Mouse (Mus musculus): Measurements from ENCODE around the gene Txndc11. TPM values are rescaled to one million over a fixed set of nuclear protein-coding genes. Genes with fewer than 3 reads are reported as not detected.

Gene Txndc11
- total RNA-seq, 1 experiment from 2014 or later = 29.3 TPM

- no peak for ATAC-seq (replicated peaks; ENCODE audit: low read depth, poor library complexity, severe bottlenecking)
Measured at GRCm38 (mm10) chr16:11068666-11069065, 65.8 kb downstream of the Txndc11 start.

GRCm38 (mm10) chr16:11066833-11067191 is 67.6 kb downstream of the Txndc11 start:
- ATAC-seq (replicated peaks; ENCODE audit: low read depth, poor library complexity, severe bottlenecking) = no peak

DNA sequence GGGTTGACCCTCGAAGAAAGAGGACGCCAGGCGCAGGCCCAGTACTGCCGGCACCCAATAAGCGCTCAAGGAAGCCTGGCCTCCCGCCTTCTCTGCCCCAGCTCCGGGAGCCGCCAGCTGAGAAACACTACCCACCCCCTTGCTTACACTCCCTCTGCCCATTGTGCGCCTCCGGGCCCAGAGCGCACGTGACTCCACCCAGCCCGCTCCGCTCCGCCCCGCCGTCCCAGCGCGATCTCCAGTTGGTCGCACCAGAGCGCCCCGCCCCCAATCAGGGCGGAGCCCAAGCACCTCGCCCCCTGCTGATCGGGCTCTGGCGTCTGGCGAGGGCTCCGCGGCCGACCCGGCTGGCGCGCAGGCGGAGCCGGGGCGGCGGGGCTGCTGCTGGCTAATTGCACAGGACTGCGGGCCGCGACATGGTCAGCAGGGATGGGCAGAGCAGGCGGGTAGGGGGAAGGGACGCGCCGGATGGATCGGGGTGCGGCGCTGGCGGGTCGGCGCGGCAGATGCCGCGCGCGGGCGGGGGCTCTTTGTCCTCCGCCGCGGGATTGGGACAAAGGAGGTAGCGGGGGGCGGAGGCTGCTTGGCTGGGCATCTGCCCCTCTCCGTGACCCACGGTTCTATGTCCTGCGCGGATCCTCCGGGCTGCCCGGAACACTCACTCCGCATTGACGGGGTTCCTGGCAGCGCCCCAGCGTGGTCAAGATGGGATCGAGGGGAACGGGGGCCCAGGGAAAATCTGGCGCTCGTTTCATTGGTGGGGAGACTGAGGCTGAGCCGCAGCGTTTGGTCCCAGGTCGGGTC is 68.2 kb downstream of the Txndc11 start, which contains the start of gene Litaf:
TSS of gene Litaf (minus strand) at position 129 of the 804 bp plus-strand sequence.
- ATAC-seq (replicated peaks; ENCODE audit: low read depth, poor library complexity, severe bottlenecking) = peak; percentile 90

DNA sequence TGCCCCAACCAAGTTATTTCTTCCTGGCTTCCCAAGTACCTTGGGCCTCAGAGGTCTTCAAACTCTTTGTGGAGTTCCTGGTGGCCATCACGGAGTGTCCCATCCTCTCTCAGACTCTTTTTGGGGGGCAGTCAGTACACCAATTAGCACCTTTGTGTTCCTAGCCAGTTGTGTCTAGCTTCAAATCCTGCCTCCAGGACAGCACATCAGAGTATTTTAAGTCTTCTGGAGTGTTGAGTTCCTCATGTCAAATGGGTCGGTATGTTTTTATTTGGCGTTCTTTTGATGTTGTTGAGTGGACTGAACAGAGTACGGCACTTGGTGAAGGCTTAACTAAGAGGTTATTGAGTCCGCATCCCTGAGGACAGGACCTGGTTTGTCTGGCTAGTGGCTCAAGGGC is 69.0 kb downstream of the Txndc11 start:
- ATAC-seq (replicated peaks; ENCODE audit: low read depth, poor library complexity, severe bottlenecking) = no peak

- ATAC-seq (replicated peaks; ENCODE audit: low read depth, poor library complexity, severe bottlenecking) = no peak
Measured at GRCm38 (mm10) chr16:11064742-11065141, 69.7 kb downstream of the Txndc11 start.

DNA sequence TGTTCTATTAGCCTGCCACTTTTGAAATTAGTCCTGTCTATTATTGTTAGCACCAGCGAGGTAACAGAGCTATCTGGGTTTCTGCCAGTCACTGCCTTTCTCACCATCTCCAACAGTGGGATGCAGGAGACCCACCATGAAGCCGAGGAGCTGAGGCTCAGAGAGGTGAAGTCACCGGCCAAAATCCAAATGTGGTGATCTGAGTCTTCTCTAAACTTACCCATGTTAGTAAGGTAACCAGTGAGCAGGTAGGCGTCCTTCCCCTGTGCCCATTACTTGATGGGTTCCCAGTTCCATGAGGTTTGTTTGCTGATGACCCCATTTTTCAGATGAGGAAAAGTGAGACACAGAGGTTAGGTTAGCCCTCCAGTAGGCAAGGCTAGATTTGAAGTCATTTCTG is 70.1 kb downstream of the Txndc11 start:
- no peak for ATAC-seq (replicated peaks; ENCODE audit: low read depth, poor library complexity, severe bottlenecking)

GRCm38 (mm10) chr16:11062794-11063721 is 71.4 kb downstream of the Txndc11 start:
- peak; percentile 46 for ATAC-seq (replicated peaks; ENCODE audit: low read depth, poor library complexity, severe bottlenecking)

DNA sequence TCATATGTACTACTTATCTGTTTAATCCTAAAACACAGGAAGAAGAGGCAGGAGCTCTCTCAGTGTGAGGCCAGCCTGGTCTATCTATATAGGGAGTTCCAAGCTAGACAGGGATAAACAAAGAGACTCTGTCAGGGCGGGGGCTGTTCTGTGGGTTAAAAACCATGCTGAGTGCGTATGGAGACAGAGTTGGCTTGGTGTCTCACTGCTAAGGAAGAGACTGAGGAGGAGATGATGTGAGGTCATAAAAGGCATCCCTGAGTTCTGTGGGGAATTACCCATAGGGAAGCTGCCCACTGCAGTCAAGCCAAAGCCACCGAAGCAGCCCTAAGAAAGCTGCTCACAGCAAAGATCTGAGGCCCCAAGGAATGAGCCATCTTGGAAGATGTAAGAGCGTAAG is 73.8 kb downstream of the Txndc11 start, which contains the start of gene Snn:
TSS of gene Snn (plus strand) at position 301 of the 400 bp plus-strand sequence.
- no peak for ATAC-seq (replicated peaks; ENCODE audit: low read depth, poor library complexity, severe bottlenecking)

DNA sequence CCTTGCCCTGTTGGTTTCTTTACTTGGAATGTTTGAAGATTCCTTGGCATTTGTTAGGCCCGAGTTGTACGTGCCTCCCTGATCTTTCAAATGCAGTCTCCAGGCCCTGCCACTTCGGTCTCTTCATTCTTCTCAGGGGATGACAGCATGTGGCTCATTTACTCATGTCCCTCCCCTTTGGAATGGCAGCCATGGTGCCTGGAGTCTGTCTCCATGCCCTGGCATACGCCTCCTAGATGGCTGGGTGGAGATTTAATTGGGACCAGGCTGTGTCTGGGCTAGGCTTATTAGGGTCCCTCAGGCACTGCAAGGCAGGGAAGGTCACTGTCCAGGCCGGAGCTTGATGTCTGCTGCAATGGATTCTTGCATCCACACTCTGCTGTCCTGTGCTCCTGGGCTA is 78.5 kb downstream of the Txndc11 start:
- no peak for ATAC-seq (replicated peaks; ENCODE audit: low read depth, poor library complexity, severe bottlenecking)

DNA sequence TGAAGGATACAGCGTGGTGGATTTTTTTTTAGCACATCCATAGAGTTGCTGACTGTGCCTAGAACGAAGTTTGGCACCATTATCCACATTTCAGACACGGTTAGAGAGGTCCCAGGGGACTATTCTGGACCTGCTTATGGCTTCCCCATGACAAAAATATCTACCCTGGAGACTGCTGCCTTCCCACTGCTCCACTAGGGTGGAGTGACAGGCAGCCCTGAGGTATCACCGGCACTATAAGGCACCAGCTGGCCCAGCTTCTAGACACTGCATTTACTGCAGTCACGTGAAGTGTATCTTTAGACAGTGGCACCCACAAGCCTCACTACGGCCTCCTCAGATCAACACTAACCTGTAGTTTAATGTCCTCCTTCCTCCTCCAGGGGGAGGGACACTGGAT is 79.6 kb downstream of the Txndc11 start:
- ATAC-seq (replicated peaks; ENCODE audit: low read depth, poor library complexity, severe bottlenecking) = no peak

DNA sequence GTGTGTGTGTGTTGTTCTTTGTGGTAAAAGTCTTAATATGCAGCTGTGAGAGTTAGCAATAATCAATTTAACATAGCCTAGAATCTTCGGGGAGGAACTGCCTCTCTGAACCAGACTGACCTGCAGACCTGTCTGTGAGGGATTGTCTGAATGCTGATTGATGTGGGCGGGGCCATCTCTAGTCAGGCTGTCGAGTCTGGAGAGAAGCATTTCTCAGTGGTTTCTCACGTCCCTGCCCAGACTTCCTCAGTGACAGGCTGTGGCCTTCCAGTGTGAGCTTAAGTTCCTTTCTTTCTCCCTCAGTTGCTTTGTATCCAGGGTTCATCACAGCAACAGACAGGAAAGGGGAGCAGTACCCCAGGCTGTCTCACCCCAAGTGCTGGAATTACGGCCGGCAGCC is 80.0 kb downstream of the Txndc11 start:
- peak; percentile 72 for ATAC-seq (replicated peaks; ENCODE audit: low read depth, poor library complexity, severe bottlenecking)

- ATAC-seq (replicated peaks; ENCODE audit: low read depth, poor library complexity, severe bottlenecking) = no peak
Measured at GRCm38 (mm10) chr16:11051134-11051533, 83.3 kb downstream of the Txndc11 start.

DNA sequence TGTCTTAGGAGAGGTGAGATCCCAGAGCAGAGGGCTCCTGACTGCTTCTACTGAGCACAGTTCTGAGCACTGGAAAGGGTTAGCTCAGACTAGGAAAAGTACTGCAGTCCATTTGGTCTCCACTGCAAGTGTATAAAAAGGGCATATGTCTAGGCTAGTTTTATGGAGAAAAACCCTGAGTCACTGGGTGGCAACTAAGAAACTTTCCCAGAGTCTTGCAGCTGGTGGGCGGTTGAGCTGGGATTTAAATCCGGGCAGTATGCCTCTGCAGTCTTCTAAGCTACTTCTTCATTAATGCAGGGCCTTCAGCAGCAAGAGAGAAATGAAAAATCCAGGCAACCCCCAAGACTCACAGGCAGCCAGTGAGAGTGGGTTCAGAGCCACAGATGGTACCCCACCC is 84.2 kb downstream of the Txndc11 start:
- no peak for ATAC-seq (replicated peaks; ENCODE audit: low read depth, poor library complexity, severe bottlenecking)

GRCm38 (mm10) chr16:11047130-11047529 is 87.3 kb downstream of the Txndc11 start:
- ATAC-seq (replicated peaks; ENCODE audit: low read depth, poor library complexity, severe bottlenecking) = no peak

GRCm38 (mm10) chr16:11046437-11046836 is 88.0 kb downstream of the Txndc11 start:
- no peak for ATAC-seq (replicated peaks; ENCODE audit: low read depth, poor library complexity, severe bottlenecking)

DNA sequence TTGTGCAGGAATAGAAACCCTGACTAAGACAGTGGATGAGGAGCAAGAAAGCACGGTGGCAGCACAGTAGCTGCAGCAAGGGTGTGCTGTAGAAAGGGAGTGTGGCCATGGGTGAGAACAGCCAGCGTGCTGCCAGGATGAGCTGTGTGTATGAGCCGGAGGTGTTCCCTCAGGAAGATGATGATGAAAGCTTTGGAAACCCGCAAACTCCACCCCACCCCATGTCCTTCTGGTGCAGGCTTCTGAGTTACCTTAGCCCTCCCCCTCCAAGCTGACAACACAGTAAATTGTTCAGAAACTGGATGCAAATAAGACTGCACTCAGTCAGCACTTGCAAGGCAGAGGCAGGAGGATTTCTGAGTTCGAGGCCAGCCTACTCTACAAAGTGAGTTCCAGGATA is 91.2 kb downstream of the Txndc11 start:
- ATAC-seq (replicated peaks; ENCODE audit: low read depth, poor library complexity, severe bottlenecking) = no peak

DNA sequence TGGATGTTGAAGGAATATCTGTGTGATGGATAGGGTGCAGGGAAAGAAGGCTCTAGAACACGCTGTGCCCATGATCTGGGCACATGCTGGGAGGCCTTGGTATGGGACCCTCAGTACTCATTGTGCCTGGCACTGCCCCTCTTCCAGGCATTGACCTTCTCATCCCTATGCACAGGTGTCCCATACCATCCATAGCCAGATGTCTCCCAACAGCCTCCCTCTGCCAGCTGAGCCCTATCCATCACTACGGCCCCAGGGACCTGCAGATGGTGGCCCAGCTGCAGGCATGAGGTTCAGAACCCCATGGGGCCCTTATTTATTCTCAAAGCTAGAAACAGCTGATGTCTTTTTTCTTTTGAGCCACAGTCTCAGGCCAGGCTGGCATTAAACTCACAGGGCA is 93.8 kb downstream of the Txndc11 start:
- ATAC-seq (replicated peaks; ENCODE audit: low read depth, poor library complexity, severe bottlenecking) = no peak

DNA sequence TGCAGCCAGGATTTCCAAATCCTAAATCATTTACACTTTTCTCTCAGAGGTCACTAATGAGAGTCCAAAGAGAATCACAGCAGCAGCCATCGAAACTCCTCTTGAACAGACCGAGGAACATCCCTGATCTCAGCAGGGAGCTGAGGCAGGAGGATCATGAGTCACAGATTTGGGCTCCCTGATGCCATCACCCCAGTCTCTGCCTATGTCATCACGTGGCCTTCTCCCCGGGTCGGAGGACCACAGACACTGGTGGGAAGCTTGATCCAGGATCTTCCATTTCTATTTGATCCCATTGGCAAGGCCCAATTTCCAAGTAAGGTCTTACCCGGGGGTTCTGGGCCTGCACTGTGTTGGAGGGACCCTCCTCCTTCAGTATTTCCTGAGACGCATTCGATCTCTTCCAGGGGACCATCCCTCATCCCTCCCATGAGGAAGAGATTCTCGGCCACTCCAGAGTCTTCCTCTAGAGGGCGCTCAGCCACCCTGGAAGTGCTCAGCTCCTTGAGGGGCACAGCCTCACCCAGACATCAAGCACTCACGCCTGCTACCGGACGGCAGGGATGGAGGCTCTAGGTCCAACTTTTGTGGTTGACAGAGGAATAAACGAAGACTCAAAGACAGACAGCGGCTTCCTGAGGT is 98.5 kb downstream of the Txndc11 start:
- ATAC-seq (replicated peaks; ENCODE audit: low read depth, poor library complexity, severe bottlenecking) = peak; percentile 90

- no peak for ATAC-seq (replicated peaks; ENCODE audit: low read depth, poor library complexity, severe bottlenecking)
Measured at GRCm38 (mm10) chr16:11035273-11035672, 99.2 kb downstream of the Txndc11 start.

- peak; percentile 91 for ATAC-seq (replicated peaks; ENCODE audit: low read depth, poor library complexity, severe bottlenecking)
Measured at GRCm38 (mm10) chr16:11034193-11034803, 100.2 kb downstream of the Txndc11 start.

All from common myeloid progenitor, adult 5-6 weeks (primary cell).